In the genomic region with DNA sequence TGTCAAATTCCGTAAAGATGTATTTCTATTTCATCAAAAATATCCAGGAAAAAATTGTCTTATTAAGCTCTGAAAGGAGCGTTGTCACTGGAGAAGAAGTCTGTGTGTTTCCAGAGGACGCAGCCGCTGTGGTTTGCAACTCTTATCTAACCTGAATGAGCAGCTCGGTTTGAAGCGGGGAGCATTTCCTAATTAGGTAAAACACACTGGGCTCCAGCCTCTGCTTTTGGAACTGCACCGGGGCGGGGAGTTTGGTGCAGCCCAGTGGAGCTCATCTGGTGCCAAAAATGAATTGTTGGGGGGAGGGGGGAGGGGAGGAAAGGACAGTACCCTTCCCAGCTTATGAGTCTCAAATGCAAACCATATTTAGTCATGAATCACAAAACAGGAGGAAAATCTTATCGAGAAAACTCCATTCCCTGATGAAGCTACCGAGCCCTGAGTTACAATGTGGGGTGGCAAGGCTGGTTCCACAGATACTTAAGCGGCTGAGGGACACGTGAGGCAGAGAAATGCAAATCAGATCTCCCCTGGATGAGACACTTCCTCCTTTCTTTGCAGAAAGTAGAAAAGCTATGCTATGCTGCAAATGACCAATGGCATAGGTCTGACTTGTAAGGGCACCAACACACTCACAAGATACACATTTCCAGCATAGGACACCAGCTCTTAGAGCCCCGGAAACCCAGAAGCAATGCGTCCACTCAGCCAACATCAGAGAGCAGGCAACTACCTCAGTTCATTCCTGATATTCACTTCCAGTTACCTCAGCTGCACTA, we compare ENCODE assay signal across 1 mouse cellular context.
TF ChIP-seq lines count a peak whose summit lies in the region.

No protein-coding gene starts in this region.

TF ChIP-seq in CH12.LX, 34 proteins besides CTCF, POLR2A, EP300 and RAD21 (continued from another document):
- TF ChIP-seq GABPA (IDR thresholded peaks at IDR 0.05; ENCODE audit: insufficient replicate concordance, low read depth, low read length) (no peak), TBP (conservative IDR thresholded peaks at IDR 0.05; ENCODE audit: low read depth, low read length) (no peak), ELF1 (IDR thresholded peaks at IDR 0.05; ENCODE audit: low read depth, low read length) (peak; percentile 56), MXI1 (IDR thresholded peaks at IDR 0.05; ENCODE audit: low read depth, low read length) (no peak), MAX (IDR thresholded peaks at IDR 0.05; ENCODE audit: low read length) (peak; percentile 60; the same call in 1 of the 2 replicates), SIN3A (IDR thresholded peaks at IDR 0.05; ENCODE audit: low read length) (no peak), CHD1 (IDR thresholded peaks at IDR 0.05; ENCODE audit: low read depth, low read length) (no peak), JUND (conservative IDR thresholded peaks at IDR 0.05; ENCODE audit: low read depth, low read length) (no peak), JUN (IDR thresholded peaks at IDR 0.05; ENCODE audit: insufficient read depth, low read depth, low read length) (no peak), HCFC1 (IDR thresholded peaks at IDR 0.05; ENCODE audit: low read depth, low read length) (no peak), MYC (IDR thresholded peaks at IDR 0.05; ENCODE audit: low read depth, low read length) (peak; percentile 51; the same call in 1 of the 2 replicates), ETS1 (conservative IDR thresholded peaks at IDR 0.05; ENCODE audit: low read depth, low read length) (peak; percentile 47; the same call in 1 of the 2 replicates), ZC3H11A (IDR thresholded peaks at IDR 0.05; ENCODE audit: low read depth, low read length) (no peak), SMC3 (IDR thresholded peaks at IDR 0.05; ENCODE audit: low read depth, low read length) (no peak), E2F4 (IDR thresholded peaks at IDR 0.05; ENCODE audit: insufficient replicate concordance, low read depth, low read length) (no peak), ZMIZ1 (IDR thresholded peaks at IDR 0.05; ENCODE audit: low read depth, low read length) (no peak)
